Mouse (Mus musculus): Measurements from ENCODE around the gene Dock10. TPM values are rescaled to one million over a fixed set of nuclear protein-coding genes. Genes with fewer than 3 reads are reported as not detected.

Gene Dock10
- polyA plus RNA-seq, 1 experiment from 2014 or later: 2.8 TPM

DNA sequence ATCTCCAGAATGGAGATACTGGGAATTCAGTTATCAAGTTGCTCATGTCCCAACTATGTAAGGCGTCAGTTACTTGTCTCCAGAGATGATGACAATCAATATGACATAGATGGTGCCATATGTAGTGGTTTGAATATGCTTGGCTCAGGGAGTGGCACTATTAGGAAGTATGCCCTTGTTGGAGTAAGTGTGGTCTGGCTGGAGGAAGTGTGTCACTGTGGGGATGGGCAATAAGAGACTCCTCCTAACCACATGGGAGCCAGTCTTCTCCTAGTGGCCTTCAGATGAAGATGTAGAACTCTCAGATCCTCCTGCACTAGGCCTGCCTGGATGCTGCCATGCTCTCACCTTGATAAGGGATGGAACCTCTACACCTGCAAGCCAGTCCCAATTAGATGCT lies 44.4 kb downstream of the Dock10 start:
- Histone ChIP-seq H3K36me3 (ENCODE audit: control insufficient read depth, insufficient read depth, low read length) (no peaks in the 10 kb centered on the region), H3K9ac (ENCODE audit: low read length) (no peak overlapping the region), H3K4me2 (replicated peaks; ENCODE audit: low read depth) (no peak overlapping the region), H3K9me3 (ENCODE audit: control insufficient read depth, low read length) (no peaks in the 10 kb centered on the region), H3K27me3 (ENCODE audit: control insufficient read depth, insufficient read depth, low read length) (no peaks in the 10 kb centered on the region), H3K4me3 (ENCODE audit: low read depth, low read length) (no peak overlapping the region), H3K4me1 (replicated peaks; ENCODE audit: control insufficient read depth, insufficient read depth) (no peaks in the 10 kb centered on the region), H3K27ac (replicated peaks) (no peak overlapping the region)
- TF ChIP-seq CTCF (IDR thresholded peaks at IDR 0.05; ENCODE audit: low read depth) (no peak), EP300 (optimal IDR thresholded peaks at IDR 0.05) (no peak)
- no peak for DNase-seq (ENCODE audit: low spot score)
- WGBS: 85% methylated on average over 1 of the region's 1 CpGs
- no peak for ATAC-seq (ENCODE audit: low FRiP score, low TSS enrichment)

DNA sequence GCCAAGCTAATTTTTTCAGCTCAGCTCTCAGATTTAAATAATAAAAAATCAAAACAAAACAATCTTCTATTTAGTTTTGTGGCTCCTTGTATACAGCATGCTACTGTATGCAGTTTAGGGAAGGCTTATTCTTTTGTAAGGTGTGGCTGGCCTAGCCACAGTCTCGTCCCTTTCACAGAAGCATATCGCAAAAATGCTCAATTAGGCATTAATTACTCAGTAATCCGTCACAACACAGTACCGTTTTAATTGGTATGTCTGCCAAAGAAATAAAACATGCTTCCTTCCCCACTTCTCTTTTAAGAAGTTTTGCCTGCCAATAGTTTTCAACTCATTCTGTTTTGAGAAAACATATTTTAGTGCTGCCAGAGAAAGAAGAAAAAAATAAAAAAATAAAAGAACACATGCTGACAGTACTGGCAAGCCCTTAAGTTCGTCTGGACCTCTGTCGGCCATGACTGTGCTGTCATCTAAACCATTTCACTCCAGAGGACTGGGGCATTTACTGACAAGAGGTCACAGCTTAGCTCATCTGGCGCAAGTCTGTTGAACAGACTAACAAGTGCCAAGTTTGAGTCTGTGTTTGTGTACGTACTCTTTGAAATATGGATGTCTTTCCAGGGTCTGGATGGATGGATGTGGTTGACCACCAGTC lies 47.6 kb downstream of the Dock10 start:
- no peak overlapping the region for H3K4me2 ChIP-seq (replicated peaks; ENCODE audit: low read depth)
- no peak for DNase-seq (ENCODE audit: low spot score)
- H3K9me3 ChIP-seq (ENCODE audit: control insufficient read depth, low read length): no peaks in the 10 kb centered on the region
- no peaks in the 10 kb centered on the region for H3K36me3 ChIP-seq (ENCODE audit: control insufficient read depth, insufficient read depth, low read length)
- no peak for TF ChIP-seq CTCF (IDR thresholded peaks at IDR 0.05; ENCODE audit: low read depth)
- no peak overlapping the region for H3K4me3 ChIP-seq (ENCODE audit: low read depth, low read length)
- H3K27ac ChIP-seq (replicated peaks): 0 out of 2 replicates have a peak overlapping the region, but pooled peaks have one; percentile 69
- no peaks in the 10 kb centered on the region for H3K27me3 ChIP-seq (ENCODE audit: control insufficient read depth, insufficient read depth, low read length)
- no peaks in the 10 kb centered on the region for H3K4me1 ChIP-seq (replicated peaks; ENCODE audit: control insufficient read depth, insufficient read depth)
- H3K9ac ChIP-seq (ENCODE audit: low read length): no peak overlapping the region
- no peak for ATAC-seq (ENCODE audit: low FRiP score, low TSS enrichment)
- 40% methylated on average over 8 of the region's 8 CpGs for WGBS

DNA sequence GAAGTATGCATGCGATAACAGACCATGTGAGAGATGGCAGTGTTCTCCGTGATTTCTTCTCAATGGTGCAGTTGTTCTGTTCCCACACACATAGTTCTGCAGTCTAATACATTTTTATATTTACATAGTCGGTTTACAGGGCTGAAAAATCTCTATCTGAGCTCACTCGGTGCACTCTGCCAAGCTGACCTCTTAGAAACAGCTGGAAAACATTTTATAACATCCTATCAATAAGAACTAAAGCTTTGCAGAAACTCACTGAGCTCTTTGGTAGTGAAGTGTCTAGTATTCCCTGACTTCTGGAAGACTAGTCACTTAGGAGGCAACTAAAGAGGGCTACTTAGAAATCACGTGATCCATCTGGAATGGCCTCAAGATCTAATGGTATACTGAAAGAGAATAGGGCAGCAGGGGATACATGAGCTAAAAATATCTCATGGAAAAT lies 48.2 kb downstream of the Dock10 start:
- no peaks in the 10 kb centered on the region for H3K27me3 ChIP-seq (ENCODE audit: control insufficient read depth, insufficient read depth, low read length)
- ATAC-seq (ENCODE audit: low FRiP score, low TSS enrichment) (peak; percentile 42; the same call in 1 of the 2 replicates), DNase-seq (ENCODE audit: low spot score) (no peak)
- peak overlapping the region; percentile 69 for H3K27ac ChIP-seq (replicated peaks)
- TF ChIP-seq EP300 (optimal IDR thresholded peaks at IDR 0.05) (no peak), CTCF (IDR thresholded peaks at IDR 0.05; ENCODE audit: low read depth) (peak; percentile 22; the same call in 1 of the 2 replicates)
- no peaks in the 10 kb centered on the region for H3K9me3 ChIP-seq (ENCODE audit: control insufficient read depth, low read length)
- 22% methylated on average over 5 of the region's 5 CpGs for WGBS
- H3K4me3 ChIP-seq (ENCODE audit: low read depth, low read length): peak overlapping the region; percentile 27
- H3K4me2 ChIP-seq (replicated peaks; ENCODE audit: low read depth): peak overlapping the region; percentile 39
- H3K4me1 ChIP-seq (replicated peaks; ENCODE audit: control insufficient read depth, insufficient read depth): no peaks in the 10 kb centered on the region
- H3K9ac ChIP-seq (ENCODE audit: low read length): no peak overlapping the region
- no peaks in the 10 kb centered on the region for H3K36me3 ChIP-seq (ENCODE audit: control insufficient read depth, insufficient read depth, low read length)

DNA sequence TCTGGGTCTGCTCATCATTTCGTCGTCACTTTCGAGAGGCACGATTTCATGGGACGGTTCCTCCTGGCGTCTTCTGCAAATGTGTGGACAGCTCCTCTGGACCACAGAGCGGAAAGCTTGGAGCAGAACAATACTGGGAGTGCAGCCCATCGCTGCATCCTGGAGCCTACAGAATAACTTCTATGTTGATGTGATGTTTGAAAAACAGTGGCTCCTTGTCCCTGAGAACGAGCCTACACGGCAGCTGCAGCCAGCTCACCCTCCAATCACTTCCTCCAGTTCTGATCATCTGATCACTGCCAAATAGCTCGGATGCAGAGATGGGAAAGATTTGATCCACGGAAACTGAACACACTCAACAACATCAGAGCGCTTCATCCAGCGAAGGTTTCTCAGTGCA lies 49.0 kb downstream of the Dock10 start:
- no peaks in the 10 kb centered on the region for H3K9me3 ChIP-seq (ENCODE audit: control insufficient read depth, low read length)
- 48% methylated on average over 14 of the region's 14 CpGs for WGBS
- peak overlapping the region; percentile 69 for H3K27ac ChIP-seq (replicated peaks)
- peak overlapping the region; percentile 39 for H3K4me2 ChIP-seq (replicated peaks; ENCODE audit: low read depth)
- no peak for TF ChIP-seq EP300 (optimal IDR thresholded peaks at IDR 0.05)
- no peaks in the 10 kb centered on the region for H3K4me1 ChIP-seq (replicated peaks; ENCODE audit: control insufficient read depth, insufficient read depth)
- ATAC-seq (ENCODE audit: low FRiP score, low TSS enrichment) (peak; percentile 35; the same call in 1 of the 2 replicates), DNase-seq (ENCODE audit: low spot score) (no peak)
- no peak overlapping the region; the same call in 1 of the 2 replicates for H3K9ac ChIP-seq (ENCODE audit: low read length)
- H3K36me3 ChIP-seq (ENCODE audit: control insufficient read depth, insufficient read depth, low read length): no peaks in the 10 kb centered on the region
- H3K27me3 ChIP-seq (ENCODE audit: control insufficient read depth, insufficient read depth, low read length): no peaks in the 10 kb centered on the region
- peak overlapping the region; percentile 27 for H3K4me3 ChIP-seq (ENCODE audit: low read depth, low read length)

DNA sequence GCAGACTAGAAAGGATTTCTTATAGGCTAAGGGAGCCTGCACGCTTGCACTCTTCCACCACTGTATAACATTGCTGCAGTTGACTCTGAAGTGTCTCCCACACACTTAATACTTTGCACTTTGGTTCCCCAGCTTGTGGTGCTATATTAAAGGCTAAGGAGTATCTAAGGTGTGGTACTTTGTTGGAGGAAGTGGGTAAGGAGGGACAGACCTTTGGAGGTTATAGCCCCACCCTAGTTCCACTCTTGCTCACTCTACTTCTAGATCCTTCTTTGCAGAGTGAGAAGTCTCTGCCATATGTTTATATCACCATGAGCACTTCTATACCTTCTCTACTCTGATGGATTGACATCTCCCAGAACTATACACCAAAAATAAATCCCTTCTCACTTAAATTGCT lies 55.0 kb downstream of the Dock10 start:
- ATAC-seq (ENCODE audit: low FRiP score, low TSS enrichment) (no peak), DNase-seq (ENCODE audit: low spot score) (no peak)
- Histone ChIP-seq H3K4me2 (replicated peaks; ENCODE audit: low read depth) (no peak overlapping the region), H3K27me3 (ENCODE audit: control insufficient read depth, insufficient read depth, low read length) (no peaks in the 10 kb centered on the region), H3K27ac (replicated peaks) (no peak overlapping the region), H3K4me3 (ENCODE audit: low read depth, low read length) (no peak overlapping the region), H3K9ac (ENCODE audit: low read length) (no peak overlapping the region), H3K36me3 (ENCODE audit: control insufficient read depth, insufficient read depth, low read length) (no peaks in the 10 kb centered on the region), H3K9me3 (ENCODE audit: control insufficient read depth, low read length) (no peaks in the 10 kb centered on the region), H3K4me1 (replicated peaks; ENCODE audit: control insufficient read depth, insufficient read depth) (no peaks in the 10 kb centered on the region)
- no peak for TF ChIP-seq CTCF (IDR thresholded peaks at IDR 0.05; ENCODE audit: low read depth)
- no peak for TF ChIP-seq EP300 (optimal IDR thresholded peaks at IDR 0.05)
- WGBS: 58% methylated on average over 1 of the region's 1 CpGs

DNA sequence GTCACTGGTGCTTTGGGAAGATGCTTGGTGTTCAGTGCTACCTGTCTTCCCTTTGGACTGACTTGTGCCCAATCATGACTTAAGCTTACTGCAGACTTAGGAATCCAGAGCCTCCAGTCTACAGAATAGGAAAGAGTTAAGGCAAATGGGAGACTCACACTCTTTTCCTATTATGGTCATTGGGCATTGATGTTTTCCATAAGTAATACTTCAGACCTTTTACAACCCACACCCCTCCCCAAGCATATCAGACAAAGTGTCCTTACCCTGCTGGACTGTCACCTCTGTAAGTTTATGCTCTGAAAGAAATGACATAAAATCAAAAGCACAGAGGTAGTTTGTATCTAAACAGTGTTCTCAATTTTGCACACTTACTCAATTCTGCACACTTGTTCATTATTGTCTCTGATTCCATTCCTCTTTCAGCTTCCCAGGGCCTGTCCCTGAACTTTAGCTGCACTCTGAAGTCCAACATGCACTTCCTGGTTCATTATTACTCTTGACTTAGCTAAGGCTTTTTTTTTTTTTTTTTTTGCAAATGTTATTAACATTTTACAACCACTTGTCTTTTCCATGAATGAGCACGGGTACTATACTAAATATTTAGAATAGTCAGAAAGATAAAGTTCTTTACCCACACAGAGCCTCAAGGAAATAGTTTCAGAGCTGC lies 82.2 kb downstream of the Dock10 start:
- TF ChIP-seq EP300 (optimal IDR thresholded peaks at IDR 0.05): no peak
- no peak for TF ChIP-seq CTCF (IDR thresholded peaks at IDR 0.05; ENCODE audit: low read depth)
- WGBS: 26% methylated on average over 1 of the region's 1 CpGs
- Histone ChIP-seq H3K27me3 (ENCODE audit: control insufficient read depth, insufficient read depth, low read length) (no peaks in the 10 kb centered on the region), H3K27ac (replicated peaks) (no peak overlapping the region), H3K4me2 (replicated peaks; ENCODE audit: low read depth) (no peak overlapping the region), H3K9ac (ENCODE audit: low read length) (no peak overlapping the region), H3K4me1 (replicated peaks; ENCODE audit: control insufficient read depth, insufficient read depth) (no peaks in the 10 kb centered on the region), H3K4me3 (ENCODE audit: low read depth, low read length) (no peak overlapping the region), H3K9me3 (ENCODE audit: control insufficient read depth, low read length) (no peaks in the 10 kb centered on the region), H3K36me3 (ENCODE audit: control insufficient read depth, insufficient read depth, low read length) (no peaks in the 10 kb centered on the region)
- DNase-seq (ENCODE audit: low spot score) (no peak), ATAC-seq (ENCODE audit: low FRiP score, low TSS enrichment) (no peak)

All from stomach, postnatal 0 days (tissue).